1 mouse cellular context compared by ENCODE assay signal in the genomic region with DNA sequence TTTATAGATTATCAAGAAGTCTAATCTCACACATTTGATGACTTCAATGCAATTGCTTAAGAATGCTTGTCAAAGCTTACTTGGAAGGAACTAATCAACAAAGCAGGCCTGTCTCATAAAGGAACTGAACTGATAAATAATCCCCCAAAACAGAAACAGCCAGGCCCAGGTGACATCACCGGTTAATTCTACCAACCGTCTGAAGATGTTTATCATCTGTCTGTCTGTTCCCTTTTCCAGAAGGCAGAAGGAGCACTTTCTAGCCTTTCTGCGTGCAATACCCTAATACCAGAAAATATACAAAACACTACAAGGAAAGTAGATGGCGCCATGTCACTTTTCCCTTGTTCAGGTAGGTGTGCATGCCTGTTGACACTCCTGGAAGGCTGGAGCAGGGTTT.
TF ChIP-seq lines count a peak whose summit lies in the region.

No protein-coding gene starts in this region.

TF ChIP-seq in MEL, 35 proteins besides CTCF, POLR2A, EP300 and RAD21:
- no peak for TF ChIP-seq GABPA (IDR thresholded peaks at IDR 0.05; ENCODE audit: low read depth, low read length)
- no peak for TF ChIP-seq MAFK (IDR thresholded peaks at IDR 0.05; ENCODE audit: borderline replicate concordance, low read depth, low read length)
- TF ChIP-seq USF1 (IDR thresholded peaks at IDR 0.05; ENCODE audit: low read depth, low read length) = no peak; the same call in 1 of the 2 replicates
- no peak for TF ChIP-seq E2F4 (IDR thresholded peaks at IDR 0.05; ENCODE audit: borderline replicate concordance, low read depth, low read length)
- TF ChIP-seq MXI1 (IDR thresholded peaks at IDR 0.05; ENCODE audit: low read depth, low read length) = 0 out of 2 replicates have a peak, but pooled peaks have one; percentile 27
- TF ChIP-seq MYB (IDR thresholded peaks at IDR 0.05; ENCODE audit: low read depth, low read length) = peak; percentile 87
- TF ChIP-seq TBP (IDR thresholded peaks at IDR 0.05; ENCODE audit: low read depth, low read length) = no peak
- TF ChIP-seq RCOR1 (IDR thresholded peaks at IDR 0.05; ENCODE audit: low read depth, low read length) = peak; percentile 14; the same call in 1 of the 2 replicates
- peak; percentile 74; the same call in 1 of the 2 replicates for TF ChIP-seq GATA1 (IDR thresholded peaks at IDR 0.05; ENCODE audit: low read depth, low read length)
- peak; percentile 81 for TF ChIP-seq TCF12 (IDR thresholded peaks at IDR 0.05; ENCODE audit: low read depth, low read length)
- peak; percentile 96 for TF ChIP-seq ETS1 (IDR thresholded peaks at IDR 0.05; ENCODE audit: low read depth, low read length)
- no peak for TF ChIP-seq MAZ (IDR thresholded peaks at IDR 0.05; ENCODE audit: low read depth, low read length)
- no peak for TF ChIP-seq NRF1 (IDR thresholded peaks at IDR 0.05; ENCODE audit: insufficient read depth, low read depth, low read length, poor library complexity, severe bottlenecking)
- TF ChIP-seq ELF1 (IDR thresholded peaks at IDR 0.05; ENCODE audit: low read depth, low read length) = no peak
- no peak for TF ChIP-seq POLR2AphosphoS2 (IDR thresholded peaks at IDR 0.05; ENCODE audit: low read length)
- no peak for TF ChIP-seq CHD1 (IDR thresholded peaks at IDR 0.05; ENCODE audit: low read depth, low read length)
- peak; percentile 67 for TF ChIP-seq SIN3A (IDR thresholded peaks at IDR 0.05; ENCODE audit: low read length)
- TF ChIP-seq MEF2A (IDR thresholded peaks at IDR 0.05; ENCODE audit: extremely low read depth, insufficient replicate concordance, low read depth, low read length, poor library complexity, severe bottlenecking) = 0 out of 2 replicates have a peak, but pooled peaks have one; percentile 45
- TF ChIP-seq NELFE (IDR thresholded peaks at IDR 0.05; ENCODE audit: low read depth, low read length) = no peak
- TF ChIP-seq BHLHE40 (IDR thresholded peaks at IDR 0.05; ENCODE audit: borderline replicate concordance, low read depth, low read length) = 0 out of 2 replicates have a peak, but pooled peaks have one; percentile 16
- TF ChIP-seq POLR2AphosphoS5 (IDR thresholded peaks at IDR 0.05; ENCODE audit: borderline replicate concordance, low read depth, low read length) = no peak
- no peak for TF ChIP-seq CHD2 (IDR thresholded peaks at IDR 0.05; ENCODE audit: low read length)
- no peak for TF ChIP-seq HCFC1 (IDR thresholded peaks at IDR 0.05; ENCODE audit: low read depth, low read length)
- TF ChIP-seq ZC3H11A (IDR thresholded peaks at IDR 0.05; ENCODE audit: low read depth, low read length) = peak; percentile 39; the same call in 1 of the 2 replicates
- no peak for TF ChIP-seq MAX (IDR thresholded peaks at IDR 0.05; ENCODE audit: low read length)
- peak; percentile 38 for TF ChIP-seq SMC3 (IDR thresholded peaks at IDR 0.05; ENCODE audit: low read depth, low read length)
- 0 out of 2 replicates have a peak, but pooled peaks have one; percentile 24 for TF ChIP-seq KAT2A (conservative IDR thresholded peaks at IDR 0.05; ENCODE audit: low read depth, low read length)
- no peak for TF ChIP-seq ZMIZ1 (IDR thresholded peaks at IDR 0.05; ENCODE audit: low read depth, low read length)
- TF ChIP-seq TAL1 (IDR thresholded peaks at IDR 0.05; ENCODE audit: low read length) = no peak
- TF ChIP-seq ZNF384 (IDR thresholded peaks at IDR 0.05; ENCODE audit: low read depth, low read length) = no peak
- 0 out of 2 replicates have a peak, but pooled peaks have one; percentile 24 for TF ChIP-seq JUND (IDR thresholded peaks at IDR 0.05; ENCODE audit: low read depth, low read length)
- no peak for TF ChIP-seq USF2 (IDR thresholded peaks at IDR 0.05; ENCODE audit: borderline replicate concordance in 1 of 2, insufficient read depth in 1 of 2, low read depth in 1 of 2, low read length in 2 of 2)
- no peak for TF ChIP-seq ZKSCAN1 (IDR thresholded peaks at IDR 0.05; ENCODE audit: low read depth, low read length)
- TF ChIP-seq UBTF (IDR thresholded peaks at IDR 0.05; ENCODE audit: borderline replicate concordance, insufficient read depth, low read depth, low read length) = no peak
- TF ChIP-seq MYC (IDR thresholded peaks at IDR 0.05; ENCODE audit: low read depth, low read length) = 0 out of 2 replicates have a peak, but pooled peaks have one; percentile 22
